Mouse (Mus musculus): ENCODE results near the gene Adgre4.

DNA sequence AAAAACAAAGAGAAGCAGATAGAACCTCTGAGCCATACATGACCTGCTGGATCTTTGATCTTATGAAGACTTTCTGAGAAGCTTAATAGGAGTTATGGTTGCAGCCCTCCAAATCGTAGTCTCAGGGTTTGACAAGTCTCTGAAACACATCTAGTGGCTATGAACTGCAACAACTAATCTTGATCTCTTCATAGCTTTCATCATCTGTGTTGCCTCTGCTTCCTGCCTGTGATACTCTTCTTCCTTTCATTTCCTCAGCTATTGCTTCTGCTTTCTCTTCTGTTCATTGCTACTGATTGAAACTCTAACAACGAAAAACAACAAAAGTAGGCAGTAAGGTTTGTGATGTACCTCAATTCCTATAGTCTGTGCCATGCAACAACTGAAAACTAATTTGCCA, 1.4 kb downstream of the Adgre4 start:
- TF ChIP-seq EP300 (IDR thresholded peaks at IDR 0.05; ENCODE audit: low read depth) = no peak
- TF ChIP-seq CTCF (IDR thresholded peaks at IDR 0.05; ENCODE audit: low read depth) = no peak
